Mouse (Mus musculus): ENCODE measurements around the gene Anks1b. TPM values are rescaled to one million over a fixed set of nuclear protein-coding genes. Genes with fewer than 3 reads are reported as not detected.

Anks1b gene
- polyA plus RNA-seq, 1 experiment from 2014 or later = 0.10 TPM

DNA sequence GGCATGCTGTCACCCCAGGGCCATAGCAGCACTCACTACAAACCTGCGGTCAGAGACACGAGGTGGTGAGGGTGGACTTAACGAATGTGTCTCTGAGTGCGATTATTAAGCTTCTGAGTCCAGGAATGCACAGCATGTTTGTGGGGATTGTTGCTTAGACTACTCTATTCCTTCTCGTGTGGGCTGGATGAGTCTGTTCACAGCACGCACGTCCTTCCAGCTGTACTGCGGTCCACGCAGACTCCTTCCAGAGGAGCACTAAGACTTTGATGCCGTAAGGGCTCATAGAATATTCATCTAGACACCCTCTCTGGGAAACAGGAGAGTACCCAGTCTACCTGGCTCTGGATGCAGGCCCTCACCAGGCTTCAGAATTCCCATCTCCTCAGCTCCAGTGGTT lies 1094.9 kb downstream of the Anks1b start:
- no peak for ATAC-seq (ENCODE audit: insufficient read depth)
- no peaks in the 10 kb centered on the region for H3K36me3 ChIP-seq (replicated peaks)
- H3K4me2 ChIP-seq = no peak overlapping the region
- H3K9ac ChIP-seq = no peak overlapping the region
- H3K9me3 ChIP-seq (replicated peaks) = no peaks in the 10 kb centered on the region
- no peak overlapping the region for H3K27ac ChIP-seq (replicated peaks)
- H3K27me3 ChIP-seq = peaks cover 68% of the 10 kb centered on the region
- H3K4me1 ChIP-seq (replicated peaks) = 0 out of 2 replicates have a peak, but pooled peaks cover 7% of the 10 kb centered on the region
- WGBS (ENCODE audit: insufficient replicate concordance) = 77% methylated on average over 10 of the region's 10 CpGs
- no peak overlapping the region for H3K4me3 ChIP-seq (replicated peaks)

DNA sequence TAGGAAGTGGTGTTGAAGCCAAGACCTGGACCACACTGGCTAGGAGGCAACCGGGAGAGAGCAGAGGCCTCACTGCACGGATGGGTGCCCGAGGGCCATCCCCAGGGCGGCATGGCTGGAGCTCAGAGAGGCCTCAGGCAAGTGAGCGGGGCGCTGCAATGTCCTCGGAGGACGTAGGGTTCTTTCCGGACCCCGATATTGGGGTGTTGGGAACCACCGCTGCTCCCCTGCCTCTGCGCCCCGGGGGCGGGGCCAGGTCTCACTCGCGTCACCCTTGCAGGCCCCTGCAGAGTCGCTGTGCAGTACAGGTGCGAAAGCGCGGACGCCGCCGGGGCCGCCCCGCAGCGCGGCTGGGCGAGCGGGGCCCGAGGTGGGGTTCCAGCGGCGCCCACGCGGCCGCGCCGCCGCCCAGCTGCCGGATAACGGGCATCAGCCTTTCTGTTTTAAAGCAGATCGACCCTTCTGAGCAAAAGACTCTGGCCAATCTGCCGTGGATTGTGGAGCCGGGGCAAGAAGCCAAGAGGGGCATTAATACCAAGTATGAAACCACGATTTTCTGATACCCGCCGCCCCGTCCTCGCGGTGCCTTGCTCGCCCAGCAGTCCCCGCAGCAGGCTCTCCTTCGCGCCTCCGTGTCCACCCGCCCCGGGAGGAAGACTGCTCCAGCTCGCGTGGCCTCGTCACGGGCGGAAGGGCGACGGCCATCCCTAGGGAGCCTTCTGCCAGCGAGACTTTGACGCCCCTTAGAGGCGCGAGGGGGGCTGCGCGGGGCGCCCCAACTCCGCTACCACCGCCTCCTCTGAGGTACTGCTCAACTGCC lies 1096.3 kb downstream of the Anks1b start:
- no peak; the same call in 1 of the 2 replicates for ATAC-seq (ENCODE audit: insufficient read depth)
- peak overlapping the region; percentile 62 for H3K4me2 ChIP-seq
- no peak overlapping the region for H3K27ac ChIP-seq (replicated peaks)
- no peak overlapping the region for H3K9ac ChIP-seq
- H3K9me3 ChIP-seq (replicated peaks) = no peaks in the 10 kb centered on the region
- no peaks in the 10 kb centered on the region for H3K36me3 ChIP-seq (replicated peaks)
- H3K4me3 ChIP-seq (replicated peaks) = peak overlapping the region; percentile 36
- WGBS (ENCODE audit: insufficient replicate concordance) = 3% methylated on average over 71 of the region's 72 CpGs
- peaks cover 68% of the 10 kb centered on the region for H3K27me3 ChIP-seq
- 0 out of 2 replicates have a peak, but pooled peaks cover 7% of the 10 kb centered on the region for H3K4me1 ChIP-seq (replicated peaks)

DNA sequence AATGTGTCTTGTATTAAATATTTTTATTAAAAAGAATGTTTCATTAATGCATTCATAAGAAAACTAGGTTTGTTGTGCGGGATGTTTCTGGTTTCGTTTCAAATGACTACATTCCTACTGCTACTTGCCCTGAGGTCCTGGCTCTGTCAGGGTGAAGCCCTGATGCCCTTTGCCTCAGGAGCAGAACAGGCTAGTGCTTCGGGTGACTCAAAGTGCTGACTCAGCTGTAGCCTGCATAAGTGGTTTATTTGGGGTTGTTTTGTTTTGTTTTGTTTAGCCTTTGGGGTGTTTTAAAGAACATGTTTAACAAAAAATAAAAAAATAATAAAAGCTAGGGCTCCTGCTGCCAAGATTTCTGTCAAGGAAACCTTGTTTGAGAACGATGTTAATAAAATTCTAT lies 1097.3 kb downstream of the Anks1b start:
- H3K4me1 ChIP-seq (replicated peaks) = 0 out of 2 replicates have a peak, but pooled peaks cover 7% of the 10 kb centered on the region
- H3K9me3 ChIP-seq (replicated peaks) = no peaks in the 10 kb centered on the region
- H3K4me3 ChIP-seq (replicated peaks) = no peak overlapping the region
- 32% methylated on average over 4 of the region's 4 CpGs for WGBS (ENCODE audit: insufficient replicate concordance)
- no peak overlapping the region for H3K9ac ChIP-seq
- H3K27ac ChIP-seq (replicated peaks) = no peak overlapping the region
- no peak for ATAC-seq (ENCODE audit: insufficient read depth)
- H3K4me2 ChIP-seq = no peak overlapping the region
- H3K36me3 ChIP-seq (replicated peaks) = no peaks in the 10 kb centered on the region
- peaks cover 62% of the 10 kb centered on the region for H3K27me3 ChIP-seq

- WGBS (ENCODE audit: insufficient replicate concordance) = 50% methylated on average over 2 of the region's 2 CpGs
- no peaks in the 10 kb centered on the region for H3K9me3 ChIP-seq (replicated peaks)
- no peaks in the 10 kb centered on the region for H3K36me3 ChIP-seq (replicated peaks)
- H3K27ac ChIP-seq (replicated peaks) = no peak overlapping the region
- no peak for ATAC-seq (ENCODE audit: insufficient read depth)
- no peak overlapping the region for H3K9ac ChIP-seq
- H3K4me1 ChIP-seq (replicated peaks) = 0 out of 2 replicates have a peak, but pooled peaks cover 7% of the 10 kb centered on the region
- no peak overlapping the region for H3K4me2 ChIP-seq
- H3K4me3 ChIP-seq (replicated peaks) = no peak overlapping the region
- peaks cover 27% of the 10 kb centered on the region for H3K27me3 ChIP-seq
These were observed 1100.8 kb downstream of the Anks1b start for GRCm38 (mm10) chr10:90974084-90974483.

- no peak overlapping the region for H3K4me3 ChIP-seq (replicated peaks)
- H3K9ac ChIP-seq = no peak overlapping the region
- no peak overlapping the region for H3K4me2 ChIP-seq
- no peaks in the 10 kb centered on the region for H3K9me3 ChIP-seq (replicated peaks)
- H3K27ac ChIP-seq (replicated peaks) = no peak overlapping the region
- no peak for ATAC-seq (ENCODE audit: insufficient read depth)
- H3K27me3 ChIP-seq = peaks cover 23% of the 10 kb centered on the region
- WGBS (ENCODE audit: insufficient replicate concordance) = 43% methylated on average over 6 of the region's 6 CpGs
- H3K4me1 ChIP-seq (replicated peaks) = 0 out of 2 replicates have a peak, but pooled peaks cover 6% of the 10 kb centered on the region
- no peaks in the 10 kb centered on the region for H3K36me3 ChIP-seq (replicated peaks)
These were observed 1101.2 kb downstream of the Anks1b start for GRCm38 (mm10) chr10:90974491-90974890.

- 63% methylated on average over 4 of the region's 4 CpGs for WGBS (ENCODE audit: insufficient replicate concordance)
- Histone ChIP-seq H3K36me3 (replicated peaks) (no peaks in the 10 kb centered on the region), H3K4me1 (replicated peaks) (no peaks in the 10 kb centered on the region), H3K4me3 (replicated peaks) (no peak overlapping the region), H3K27ac (replicated peaks) (no peak overlapping the region), H3K9ac (no peak overlapping the region), H3K4me2 (no peak overlapping the region), H3K9me3 (replicated peaks) (no peaks in the 10 kb centered on the region), H3K27me3 (no peaks in the 10 kb centered on the region)
- no peak for ATAC-seq (ENCODE audit: insufficient read depth)
These were observed 1108.5 kb downstream of the Anks1b start for GRCm38 (mm10) chr10:90981811-90982210.

DNA sequence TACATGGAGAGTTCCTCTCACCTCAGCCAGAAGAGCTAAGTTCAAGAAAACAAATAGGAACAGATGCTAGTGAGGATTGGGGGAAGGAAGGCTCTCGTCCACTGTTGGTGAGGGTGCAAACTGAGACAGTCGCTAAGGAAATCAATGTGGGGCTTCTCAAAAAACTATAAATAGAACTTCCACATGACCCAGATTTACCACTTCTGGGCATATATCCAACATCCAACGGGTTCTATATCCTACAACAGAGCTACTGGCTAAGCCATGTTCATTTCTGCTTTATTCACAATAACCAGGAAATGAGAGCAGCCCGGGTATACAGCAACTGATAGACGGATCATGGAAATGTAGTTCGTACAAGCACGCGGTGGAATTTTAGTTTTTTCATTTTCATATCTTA lies 1109.7 kb downstream of the Anks1b start:
- Histone ChIP-seq H3K27me3 (no peaks in the 10 kb centered on the region), H3K4me1 (replicated peaks) (no peaks in the 10 kb centered on the region), H3K9ac (no peak overlapping the region), H3K4me2 (no peak overlapping the region), H3K9me3 (replicated peaks) (no peaks in the 10 kb centered on the region), H3K27ac (replicated peaks) (no peak overlapping the region), H3K4me3 (replicated peaks) (no peak overlapping the region), H3K36me3 (replicated peaks) (no peaks in the 10 kb centered on the region)
- no peak for ATAC-seq (ENCODE audit: insufficient read depth)
- WGBS (ENCODE audit: insufficient replicate concordance) = 73% methylated on average over 8 of the region's 8 CpGs

DNA sequence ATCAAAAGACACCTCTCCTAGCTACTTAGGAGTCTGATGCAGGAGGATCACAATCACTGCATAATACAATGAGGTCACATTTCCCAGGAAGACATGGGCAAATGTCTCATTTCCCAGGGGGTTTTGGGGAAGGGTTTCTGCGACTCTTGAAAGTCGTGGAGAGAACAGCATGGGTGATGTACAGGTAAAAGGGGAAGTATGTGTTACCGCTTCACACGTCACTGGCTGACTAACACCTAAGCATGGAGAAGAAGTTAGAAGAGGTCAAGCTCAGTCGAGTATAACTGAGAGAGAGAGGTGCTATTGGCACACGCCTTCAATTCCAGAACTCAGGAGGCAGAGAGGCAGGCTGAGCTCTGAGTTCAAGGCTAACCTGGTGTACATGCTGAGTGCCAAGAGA lies 1117.0 kb downstream of the Anks1b start:
- no peaks in the 10 kb centered on the region for H3K4me1 ChIP-seq (replicated peaks)
- no peak overlapping the region for H3K4me2 ChIP-seq
- no peaks in the 10 kb centered on the region for H3K27me3 ChIP-seq
- no peak overlapping the region for H3K4me3 ChIP-seq (replicated peaks)
- ATAC-seq (ENCODE audit: insufficient read depth) = no peak
- H3K9me3 ChIP-seq (replicated peaks) = no peaks in the 10 kb centered on the region
- H3K9ac ChIP-seq = no peak overlapping the region
- WGBS (ENCODE audit: insufficient replicate concordance) = 66% methylated on average over 6 of the region's 6 CpGs
- peaks cover 19% of the 10 kb centered on the region for H3K36me3 ChIP-seq (replicated peaks)
- H3K27ac ChIP-seq (replicated peaks) = no peak overlapping the region

DNA sequence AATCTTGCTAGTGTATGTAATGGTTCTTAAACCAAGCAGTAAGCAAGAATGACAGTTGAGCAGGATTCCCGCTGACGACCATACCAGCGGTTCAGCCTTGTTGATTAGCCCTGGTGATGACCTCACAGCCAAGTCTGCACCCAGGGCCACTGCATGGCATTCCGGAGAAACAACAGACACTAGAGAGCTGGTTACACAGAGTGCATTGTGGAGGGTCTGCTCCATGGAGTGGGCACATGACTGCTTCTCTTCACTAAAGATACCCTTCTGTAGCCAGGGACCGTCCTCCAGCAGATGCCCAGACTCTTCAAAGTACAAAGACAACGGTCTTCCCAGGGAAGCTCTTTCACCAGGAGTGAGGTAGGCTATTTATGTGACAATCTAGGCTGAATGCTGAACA lies 1118.9 kb downstream of the Anks1b start:
- no peak overlapping the region for H3K4me2 ChIP-seq
- H3K27ac ChIP-seq (replicated peaks) = no peak overlapping the region
- no peak overlapping the region for H3K9ac ChIP-seq
- H3K9me3 ChIP-seq (replicated peaks) = no peaks in the 10 kb centered on the region
- peaks cover 31% of the 10 kb centered on the region for H3K36me3 ChIP-seq (replicated peaks)
- H3K27me3 ChIP-seq = no peaks in the 10 kb centered on the region
- WGBS (ENCODE audit: insufficient replicate concordance) = 78% methylated on average over 6 of the region's 6 CpGs
- no peaks in the 10 kb centered on the region for H3K4me1 ChIP-seq (replicated peaks)
- ATAC-seq (ENCODE audit: insufficient read depth) = no peak
- no peak overlapping the region for H3K4me3 ChIP-seq (replicated peaks)

DNA sequence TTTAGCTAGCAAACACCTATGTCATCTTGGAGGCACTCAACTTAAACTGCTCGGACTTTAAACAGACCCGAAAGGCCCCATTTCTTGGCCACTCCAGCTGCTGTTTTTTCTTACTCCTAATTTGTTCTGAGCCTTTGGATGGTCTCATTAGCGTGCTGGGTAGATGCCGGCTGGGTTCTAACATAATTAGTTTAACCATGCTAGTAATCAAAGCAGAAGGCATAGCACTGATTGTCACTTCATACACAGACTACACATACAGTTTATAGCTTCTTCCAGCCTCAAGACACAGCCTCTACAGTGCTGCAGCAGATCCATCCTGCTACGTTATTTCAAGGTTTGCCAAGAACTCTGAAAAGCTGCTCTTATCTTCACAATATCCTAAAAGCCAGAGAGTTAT lies 1120.6 kb downstream of the Anks1b start:
- Histone ChIP-seq H3K27me3 (no peaks in the 10 kb centered on the region), H3K9me3 (replicated peaks) (no peaks in the 10 kb centered on the region), H3K4me2 (no peak overlapping the region), H3K4me1 (replicated peaks) (no peaks in the 10 kb centered on the region), H3K9ac (no peak overlapping the region), H3K4me3 (replicated peaks) (no peak overlapping the region), H3K27ac (replicated peaks) (no peak overlapping the region), H3K36me3 (replicated peaks) (peaks cover 34% of the 10 kb centered on the region)
- no peak for ATAC-seq (ENCODE audit: insufficient read depth)
- 80% methylated on average over 5 of the region's 5 CpGs for WGBS (ENCODE audit: insufficient replicate concordance)

- no peaks in the 10 kb centered on the region for H3K4me1 ChIP-seq (replicated peaks)
- no peak for ATAC-seq (ENCODE audit: insufficient read depth)
- no peak overlapping the region for H3K9ac ChIP-seq
- no peak overlapping the region for H3K27ac ChIP-seq (replicated peaks)
- no peaks in the 10 kb centered on the region for H3K27me3 ChIP-seq
- H3K4me2 ChIP-seq = no peak overlapping the region
- 80% methylated on average over 5 of the region's 5 CpGs for WGBS (ENCODE audit: insufficient replicate concordance)
- no peaks in the 10 kb centered on the region for H3K9me3 ChIP-seq (replicated peaks)
- no peak overlapping the region for H3K4me3 ChIP-seq (replicated peaks)
- peaks cover 26% of the 10 kb centered on the region for H3K36me3 ChIP-seq (replicated peaks)
These were observed 1126.6 kb downstream of the Anks1b start for GRCm38 (mm10) chr10:90999899-91000298.

DNA sequence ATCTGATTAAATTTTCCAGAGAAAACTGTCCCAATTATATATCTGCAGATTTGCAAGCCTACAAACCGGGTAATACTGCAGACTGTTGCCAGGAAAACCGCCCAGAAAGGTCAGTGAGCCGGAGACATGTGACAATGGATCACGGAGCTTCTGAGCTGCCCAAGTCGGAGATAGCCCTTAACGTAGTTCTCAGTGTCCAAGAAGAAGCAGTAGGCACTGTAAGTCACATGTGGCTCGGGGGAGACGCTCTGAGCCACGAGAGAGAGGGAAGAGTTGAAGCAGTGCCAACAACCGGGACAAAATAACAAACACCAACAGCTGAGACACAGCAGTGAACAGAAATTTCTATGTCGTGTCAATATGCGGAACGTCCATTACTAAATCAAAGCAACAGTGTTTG lies 1128.1 kb downstream of the Anks1b start:
- no peak overlapping the region for H3K4me3 ChIP-seq (replicated peaks)
- H3K4me2 ChIP-seq = no peak overlapping the region
- H3K27ac ChIP-seq (replicated peaks) = no peak overlapping the region
- H3K9me3 ChIP-seq (replicated peaks) = no peaks in the 10 kb centered on the region
- no peak overlapping the region for H3K9ac ChIP-seq
- H3K27me3 ChIP-seq = no peaks in the 10 kb centered on the region
- H3K4me1 ChIP-seq (replicated peaks) = no peaks in the 10 kb centered on the region
- peaks cover 17% of the 10 kb centered on the region for H3K36me3 ChIP-seq (replicated peaks)
- 78% methylated on average over 13 of the region's 13 CpGs for whole genome bisulfite sequencing (ENCODE audit: insufficient replicate concordance)
- no peak for ATAC-seq (ENCODE audit: insufficient read depth)

All from liver, embryonic 15.5 days (tissue).